ENCODE assay signal across 8 mouse cellular contexts in the genomic region with DNA sequence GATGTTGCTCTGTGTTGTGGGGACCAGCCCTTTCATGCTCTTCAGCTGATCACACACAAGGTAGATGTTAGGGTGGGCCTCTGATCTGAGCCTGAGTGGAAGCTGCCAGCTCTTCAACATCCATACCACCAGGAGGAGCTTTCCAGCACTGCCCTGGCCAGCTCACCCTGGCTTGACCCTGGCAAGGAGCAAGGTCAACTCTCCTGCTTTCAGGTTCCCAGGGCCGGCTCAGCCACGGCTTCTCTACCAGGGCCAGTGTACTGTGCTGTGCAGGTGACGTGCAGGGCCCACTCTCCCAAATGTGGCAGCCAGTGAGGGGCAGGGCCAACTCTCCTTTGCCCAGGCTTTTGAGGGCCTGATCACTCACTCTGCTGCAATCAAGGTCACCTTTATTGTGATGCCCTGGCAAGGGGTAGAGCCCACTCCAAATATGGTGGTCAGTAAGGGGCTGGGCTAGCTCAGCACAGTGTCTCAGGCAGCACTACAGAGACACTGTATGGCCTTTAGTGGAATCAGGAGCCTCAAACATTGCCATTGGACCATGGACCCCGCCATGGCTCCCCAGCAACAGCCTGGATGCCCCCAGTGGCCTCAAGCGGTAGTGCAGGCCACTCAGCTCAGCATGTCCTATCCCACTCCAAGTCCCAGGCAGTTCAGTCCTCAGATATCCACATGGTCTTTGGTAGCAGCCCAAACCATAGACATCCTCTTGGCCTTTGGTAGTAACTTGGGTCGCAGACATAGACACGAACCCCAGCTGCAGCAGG. TPM values are rescaled to one million over a fixed set of nuclear protein-coding genes. Genes with fewer than 3 reads are reported as not detected.
A peak's percentile ranks its signal among the peaks of the same experiment; 100 is the strongest.
DNase-seq lines count a peak whose midpoint lies in the region; ATAC-seq and TF ChIP-seq lines count a peak whose summit lies in the region.
"Had no signal": no experiment of that assay in that cellular context is flagged by ENCODE, and none has a peak within 500 bp of the region (broad histone marks: within the 10 kb centered on the region; RNA-seq: fewer than 3 reads in every experiment).

No protein-coding gene starts in this region.

- no peaks in the 10 kb centered on the region for H3K36me3 ChIP-seq in ES-E14 (ENCODE audit: control insufficient read depth, insufficient read depth, low read length, poor library complexity, severe bottlenecking)
- H3K36me3 ChIP-seq in limb, embryonic 11.5 days (ENCODE audit: control insufficient read depth, insufficient read depth, low read length): no peaks in the 10 kb centered on the region
- no peaks in the 10 kb centered on the region for H3K36me3 ChIP-seq in stomach, postnatal 0 days (ENCODE audit: control insufficient read depth, insufficient read depth, low read length)
- H3K36me3 ChIP-seq: heart, embryonic 13.5 days had no signal

- no peaks in the 10 kb centered on the region for H3K27me3 ChIP-seq in limb, embryonic 11.5 days (ENCODE audit: control insufficient read depth, insufficient read depth, low read length)
- no peaks in the 10 kb centered on the region for H3K27me3 ChIP-seq in stomach, postnatal 0 days (ENCODE audit: control insufficient read depth, insufficient read depth, low read length)
- H3K27me3 ChIP-seq: heart, embryonic 13.5 days had no signal

- no peak for TF ChIP-seq POLR2A in bone marrow, adult 2 months (IDR thresholded peaks at IDR 0.05; ENCODE audit: borderline replicate concordance, control insufficient read depth, low read depth, low read length)

- no peak for ATAC-seq in limb, embryonic 11.5 days (ENCODE audit: insufficient number of reproducible peaks, low FRiP score, low TSS enrichment, low read depth)
- ATAC-seq in stomach, postnatal 0 days (ENCODE audit: low FRiP score, low TSS enrichment): peak; percentile 53

- no peak for TF ChIP-seq EP300 in stomach, postnatal 0 days (optimal IDR thresholded peaks at IDR 0.05)

- in situ Hi-C loops in ES-E14 (cut with MboI; ENCODE audit: low sequenced_read_pairs in 2 of 2, unreplicated experiment in 2 of 2): no loop called here

- DNase-seq in kidney, adult 18-20 months: peak; percentile 8
- no peak for DNase-seq in kidney, adult 11 months
- peak; percentile 49 for DNase-seq in ES-E14 (ENCODE audit: low read depth, low spot score)
- DNase-seq in limb, embryonic 11.5 days (ENCODE audit: low spot score): peak; percentile 55
- DNase-seq in stomach, postnatal 0 days (ENCODE audit: low spot score): peak; percentile 32
- DNase-seq in layer of hippocampus, adult 18-20 months (ENCODE audit: low spot score in 2 of 2): no peak

- WGBS in bone marrow, adult 2 months: 69% methylated on average over 7 of the region's 7 CpGs
- 71% methylated on average over 7 of the region's 7 CpGs for WGBS in limb, embryonic 11.5 days
- WGBS in stomach, postnatal 0 days: 70% methylated on average over 7 of the region's 7 CpGs

- H3K9me3 ChIP-seq in ES-E14 (ENCODE audit: control insufficient read depth, insufficient read depth, low read depth, low read length): no peaks in the 10 kb centered on the region
- no peaks in the 10 kb centered on the region for H3K9me3 ChIP-seq in limb, embryonic 11.5 days (ENCODE audit: control insufficient read depth, low read length)
- no peaks in the 10 kb centered on the region for H3K9me3 ChIP-seq in stomach, postnatal 0 days (ENCODE audit: control insufficient read depth, low read length)
- H3K9me3 ChIP-seq: heart, embryonic 13.5 days had no signal

- peaks cover 0 to 2% of the 10 kb centered on the region in 2 experiments; a peak in 1 of 4 replicates for H3K4me1 ChIP-seq in ES-E14 (ENCODE audit: control insufficient read depth in 2 of 2, insufficient read depth in 2 of 2, low read length in 2 of 2, poor library complexity in 1 of 2)
- H3K4me1 ChIP-seq in bone marrow, adult 2 months (ENCODE audit: control insufficient read depth, insufficient read depth, low read length): no peaks in the 10 kb centered on the region; the same call in 1 of the 2 replicates
- H3K4me1 ChIP-seq in limb, embryonic 11.5 days (ENCODE audit: control insufficient read depth, insufficient read depth, low read length): no peaks in the 10 kb centered on the region
- no peaks in the 10 kb centered on the region for H3K4me1 ChIP-seq in stomach, postnatal 0 days (replicated peaks; ENCODE audit: control insufficient read depth, insufficient read depth)
- H3K4me1 ChIP-seq: heart, embryonic 13.5 days had no signal

- no peak overlapping the region for H3K4me3 ChIP-seq in ES-E14 (ENCODE audit: insufficient read depth in 1 of 2, low read depth in 1 of 2, low read length in 2 of 2, poor library complexity in 1 of 2, severe bottlenecking in 1 of 2)
- H3K4me3 ChIP-seq in bone marrow, adult 2 months (replicated peaks; ENCODE audit: control insufficient read depth, low read depth, low read length): no peak overlapping the region
- no peak overlapping the region for H3K4me3 ChIP-seq in limb, embryonic 11.5 days (ENCODE audit: low read depth, low read length)
- H3K4me3 ChIP-seq in stomach, postnatal 0 days (ENCODE audit: low read depth, low read length): no peak overlapping the region
- H3K4me3 ChIP-seq: heart, embryonic 13.5 days had no signal

- no peak overlapping the region for H3K9ac ChIP-seq in ES-E14 (ENCODE audit: insufficient read depth, low read depth, low read length, poor library complexity, severe bottlenecking)
- no peak overlapping the region for H3K9ac ChIP-seq in limb, embryonic 11.5 days (ENCODE audit: low read length)
- H3K9ac ChIP-seq in stomach, postnatal 0 days (ENCODE audit: low read length): no peak overlapping the region
- H3K9ac ChIP-seq: heart, embryonic 13.5 days had no signal

- peak; percentile 81 for TF ChIP-seq CTCF in bone marrow, adult 2 months (IDR thresholded peaks at IDR 0.05; ENCODE audit: control insufficient read depth, insufficient read depth, low read length)
- TF ChIP-seq CTCF in stomach, postnatal 0 days (IDR thresholded peaks at IDR 0.05; ENCODE audit: low read depth): peak; percentile 73

- no peak overlapping the region for H3K27ac ChIP-seq in ES-E14 (ENCODE audit: insufficient read depth, low read depth, low read length, poor library complexity, severe bottlenecking)
- no peak overlapping the region for H3K27ac ChIP-seq in bone marrow, adult 2 months (ENCODE audit: control insufficient read depth, insufficient read depth, low read depth, low read length, poor library complexity)
- no peak overlapping the region for H3K27ac ChIP-seq in limb, embryonic 11.5 days (replicated peaks; ENCODE audit: low read depth, low read length)
- H3K27ac ChIP-seq in stomach, postnatal 0 days (replicated peaks): no peak overlapping the region
- H3K27ac ChIP-seq: heart, embryonic 13.5 days had no signal

- no peak overlapping the region for H3K4me2 ChIP-seq in limb, embryonic 11.5 days (ENCODE audit: low read depth, severe bottlenecking)
- H3K4me2 ChIP-seq in stomach, postnatal 0 days (replicated peaks; ENCODE audit: low read depth): no peak overlapping the region
- H3K4me2 ChIP-seq: heart, embryonic 13.5 days had no signal

TF ChIP-seq in ES-E14, 5 proteins besides CTCF, POLR2A, EP300 and RAD21:
- TF ChIP-seq CHD2 (IDR thresholded peaks at IDR 0.05; ENCODE audit: low read depth, low read length): no peak
- TF ChIP-seq HCFC1 (IDR thresholded peaks at IDR 0.05; ENCODE audit: borderline replicate concordance, insufficient read depth, low read length): no peak
- no peak for TF ChIP-seq ZC3H11A (IDR thresholded peaks at IDR 0.05; ENCODE audit: borderline replicate concordance, low read depth, low read length)
- TF ChIP-seq ZNF384 (IDR thresholded peaks at IDR 0.05; ENCODE audit: low read depth, low read length): no peak
- no peak for TF ChIP-seq MAFK (IDR thresholded peaks at IDR 0.05; ENCODE audit: insufficient read depth, low read depth, low read length)
TF ChIP-seq in ES-E14: peak in this region for 0.

RNA-seq across cellular contexts. Expression of gene Nos2, which starts 24.0 kb away (rescaled TPM):
- 0.16 and 0.22 TPM in 2 replicates for total RNA-seq in ES-E14 (2012; rRNA removed)
- not detected in 2 replicates for polyA plus RNA-seq in bone marrow, adult 2 months (2011; ENCODE audit: insufficient read depth, insufficient read length, low replicate concordance, missing spikeins)
- 0.92 and 0.95 TPM in 2 replicates for polyA plus RNA-seq in limb, embryonic 11.5 days (2014; fragmentation: Nextera tagmentation; extraction: Ambion mirVana)
- 0.27 TPM in 2 replicates for polyA plus RNA-seq in stomach, postnatal 0 days (2015; fragmentation: Nextera tagmentation; extraction: Ambion mirVana)
- under 1 TPM; 0.07 to 0.41 TPM for total RNA-seq in layer of hippocampus, adult 18-20 months (2021)

Comparison
In these comparisons a context has a peak if more than half of its experiments do, and no peak if none do; other contexts are left out.
1. DNase-seq: peak in kidney, adult 18-20 months (single experiment), ES-E14 (single experiment), limb, embryonic 11.5 days (single experiment) and stomach, postnatal 0 days (single experiment); none in kidney, adult 11 months (single experiment) and layer of hippocampus, adult 18-20 months (0 of 2).